27 mouse cellular contexts compared by ENCODE assay signal in the genomic region with DNA sequence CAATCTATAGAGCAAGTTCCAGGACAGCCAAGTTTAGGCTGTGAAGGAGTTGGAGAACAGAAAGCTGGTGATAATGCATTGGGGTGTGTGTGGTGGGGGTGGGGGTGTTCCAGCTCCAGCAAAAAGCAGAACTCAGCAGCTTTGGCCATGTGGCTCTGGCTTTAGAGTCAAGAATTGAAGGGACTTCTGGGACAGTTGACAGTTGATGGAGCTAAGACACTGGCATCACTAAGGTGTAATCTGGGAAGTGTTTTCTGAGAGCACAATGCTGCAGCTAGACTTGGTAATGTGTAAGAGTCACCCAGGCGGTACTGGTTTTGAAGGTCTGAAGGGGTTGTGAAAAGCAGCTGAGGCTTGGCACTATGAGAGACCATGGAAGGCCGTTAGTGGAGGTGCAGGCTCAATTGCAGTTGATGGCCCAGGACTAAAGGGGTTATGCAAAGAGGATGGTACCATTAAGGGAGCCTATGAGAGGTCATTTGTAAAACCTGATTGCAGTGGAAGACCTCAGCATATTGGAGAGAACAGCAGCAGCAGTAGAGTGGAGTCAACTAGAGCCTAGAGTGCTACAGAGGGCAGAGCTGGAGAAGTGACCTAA. TPM values are rescaled to one million over a fixed set of nuclear protein-coding genes. Genes with fewer than 3 reads are reported as not detected.
DNase-seq lines count a peak whose midpoint lies in the region; ATAC-seq and TF ChIP-seq lines count a peak whose summit lies in the region.
"Had no signal": no experiment of that assay in that cellular context is flagged by ENCODE, and none has a peak within 500 bp of the region (broad histone marks: within the 10 kb centered on the region; RNA-seq: fewer than 3 reads in every experiment).

No protein-coding gene starts in this region.

- no peak for TF ChIP-seq CTCF in CH12.LX (conservative IDR thresholded peaks at IDR 0.05 in 1 of 2, IDR thresholded peaks at IDR 0.05 in 1 of 2; ENCODE audit: low read depth in 2 of 2, low read length in 2 of 2)
- TF ChIP-seq CTCF in bone marrow macrophage, adult 2 months (IDR thresholded peaks at IDR 0.05; ENCODE audit: low read depth, low read length) = no peak
- TF ChIP-seq CTCF in liver, postnatal 0 days (IDR thresholded peaks at IDR 0.05; ENCODE audit: low read depth) = no peak

- H3K4me1 ChIP-seq in heart, embryonic 10.5 days = peaks cover 9% of the 10 kb centered on the region; the same call in 1 of the 2 replicates
- H3K4me1 ChIP-seq in CH12.LX (ENCODE audit: control insufficient read depth in 1 of 2, insufficient read depth in 2 of 2) = peaks cover 12 to 56% of the 10 kb centered on the region in 2 experiments
- peaks cover 34% of the 10 kb centered on the region for H3K4me1 ChIP-seq in bone marrow macrophage, adult 2 months (ENCODE audit: control insufficient read depth, insufficient read depth, low read length)
- H3K4me1 ChIP-seq in liver, postnatal 0 days (ENCODE audit: insufficient read depth) = peaks cover 5% of the 10 kb centered on the region; the same call in 1 of the 2 replicates

- in situ Hi-C loops in CH12.LX (cut with MboI; ENCODE audit: low pct_ligation_motif_present, low pct_unique_long_range_greater_than_20kb, low sequenced_read_pairs) = no loop called here

- no peaks in the 10 kb centered on the region for H3K27me3 ChIP-seq in heart, embryonic 10.5 days (ENCODE audit: insufficient read depth, poor library complexity, severe bottlenecking)
- H3K27me3 ChIP-seq in CH12.LX (replicated peaks) = no peaks in the 10 kb centered on the region
- no peaks in the 10 kb centered on the region for H3K27me3 ChIP-seq in liver, postnatal 0 days (ENCODE audit: insufficient read depth, low read length)
- H3K27me3 ChIP-seq: embryonic facial prominence, embryonic 13.5 days; embryonic facial prominence, embryonic 15.5 days; forebrain, embryonic 12.5 days; Patski had no signal

- no peak overlapping the region for H3K4me2 ChIP-seq in CH12.LX (ENCODE audit: insufficient read depth, low read depth, poor library complexity, severe bottlenecking)
- H3K4me2 ChIP-seq in liver, postnatal 0 days (ENCODE audit: low read depth, low read length) = no peak overlapping the region
- H3K4me2 ChIP-seq: embryonic facial prominence, embryonic 13.5 days; embryonic facial prominence, embryonic 15.5 days; forebrain, embryonic 12.5 days had no signal

- peaks cover 61% of the 10 kb centered on the region for H3K36me3 ChIP-seq in heart, embryonic 10.5 days
- peaks cover 37 to 73% of the 10 kb centered on the region in 2 experiments for H3K36me3 ChIP-seq in CH12.LX (replicated peaks in 1 of 2; ENCODE audit: control insufficient read depth in 1 of 2, insufficient read depth in 1 of 2, low read length in 1 of 2)
- peaks cover 33% of the 10 kb centered on the region for H3K36me3 ChIP-seq in liver, postnatal 0 days (replicated peaks; ENCODE audit: insufficient read depth, low read length)

- no peak overlapping the region for H3K9ac ChIP-seq in CH12.LX (ENCODE audit: insufficient read depth, low read depth)
- no peak overlapping the region for H3K9ac ChIP-seq in liver, postnatal 0 days (replicated peaks)
- H3K9ac ChIP-seq: embryonic facial prominence, embryonic 13.5 days; embryonic facial prominence, embryonic 15.5 days; forebrain, embryonic 12.5 days had no signal

- peak; percentile 71 for DNase-seq in heart, embryonic 10.5 days (ENCODE audit: low spot score)
- DNase-seq in heart, adult 9 months (ENCODE audit: low spot score in 2 of 2) = no peak
- DNase-seq in CH12.LX (ENCODE audit: extremely low read depth) = no peak
- no peak for DNase-seq in liver, postnatal 0 days
- DNase-seq: adrenal gland, adult 8-10 months; adrenal gland, postnatal 14 days; adrenal gland, postnatal 36 days; cerebellum, adult 11 months; cerebellum, adult 18-20 months; cerebellum, adult 8-10 months; cerebellum, adult 9-11 months; cerebellum, postnatal 14 days; cerebellum, postnatal 36 days; embryo, embryonic 11 days had no signal

- H3K4me3 ChIP-seq in heart, embryonic 10.5 days = no peak overlapping the region
- H3K4me3 ChIP-seq in CH12.LX (replicated peaks in 1 of 3; ENCODE audit: low read depth in 2 of 3, low read length in 2 of 3, poor library complexity in 1 of 3) = no peak overlapping the region
- no peak overlapping the region for H3K4me3 ChIP-seq in bone marrow macrophage, adult 2 months (ENCODE audit: insufficient read depth, low read length)
- no peak overlapping the region for H3K4me3 ChIP-seq in liver, postnatal 0 days (ENCODE audit: low read depth, low read length)
- H3K4me3 ChIP-seq: embryonic facial prominence, embryonic 13.5 days; embryonic facial prominence, embryonic 15.5 days; erythroblast, embryonic 14.5 days; forebrain, embryonic 10.5 days; forebrain, embryonic 12.5 days had no signal

- no peak for TF ChIP-seq RAD21 in CH12.LX (IDR thresholded peaks at IDR 0.05; ENCODE audit: low read depth, low read length)

- H3K79me2 ChIP-seq in CH12.LX (replicated peaks; ENCODE audit: control insufficient read depth, extremely low read depth, insufficient read depth, poor library complexity, severe bottlenecking) = peaks cover 32% of the 10 kb centered on the region

- ATAC-seq in megakaryocyte progenitor cell, adult 5-6 weeks (replicated peaks; ENCODE audit: poor library complexity) = peak; percentile 46
- no peak for ATAC-seq in liver, postnatal 0 days
- no peak for ATAC-seq in megakaryocyte, adult 5-6 weeks (ENCODE audit: poor library complexity, severe bottlenecking)
- ATAC-seq: activated CD4-positive, CD25-positive, alpha-beta regulatory T cell, adult 4 months; forebrain, embryonic 14.5 days; forebrain, embryonic 16.5 days; Patski had no signal

- 85% methylated on average over 2 of the region's 2 CpGs for WGBS in heart, embryonic 10.5 days
- WGBS in liver, postnatal 0 days (ENCODE audit: insufficient replicate concordance) = 90% methylated on average over 2 of the region's 2 CpGs

- no peak for TF ChIP-seq EP300 in CH12.LX (IDR thresholded peaks at IDR 0.05; ENCODE audit: low read length)
- no peak for TF ChIP-seq EP300 in liver, postnatal 0 days (IDR thresholded peaks at IDR 0.05; ENCODE audit: low read depth)

- H3K27ac ChIP-seq in heart, embryonic 10.5 days = no peak overlapping the region
- H3K27ac ChIP-seq in CH12.LX (ENCODE audit: insufficient read depth, low read depth) = no peak overlapping the region
- H3K27ac ChIP-seq in bone marrow macrophage, adult 2 months (ENCODE audit: insufficient read depth, low read depth, low read length) = peak overlapping the region; percentile 20; the same call in 1 of the 2 replicates
- H3K27ac ChIP-seq in liver, postnatal 0 days (ENCODE audit: low read depth) = no peak overlapping the region
- H3K27ac ChIP-seq: embryonic facial prominence, embryonic 13.5 days; embryonic facial prominence, embryonic 15.5 days; forebrain, embryonic 10.5 days; forebrain, embryonic 12.5 days had no signal

- TF ChIP-seq POLR2A in CH12.LX (IDR thresholded peaks at IDR 0.05; ENCODE audit: low read depth, low read length) = no peak
- TF ChIP-seq POLR2A in bone marrow macrophage, adult 2 months (IDR thresholded peaks at IDR 0.05; ENCODE audit: borderline replicate concordance, low read depth, low read length) = no peak

- dilution Hi-C loops in CH12.LX (cut with MboI; ENCODE audit: extremely low pct_ligation_motif_present, extremely low pct_unique_long_range_greater_than_20kb, low sequenced_read_pairs) = no loop called here

- H3K9me3 ChIP-seq in heart, embryonic 10.5 days = no peaks in the 10 kb centered on the region
- H3K9me3 ChIP-seq in CH12.LX (replicated peaks; ENCODE audit: low read length) = no peaks in the 10 kb centered on the region
- no peaks in the 10 kb centered on the region for H3K9me3 ChIP-seq in liver, postnatal 0 days (ENCODE audit: low read length)
- H3K9me3 ChIP-seq: embryonic facial prominence, embryonic 13.5 days; embryonic facial prominence, embryonic 15.5 days; forebrain, embryonic 10.5 days; forebrain, embryonic 12.5 days; G1E had no signal

RNA-seq across cellular contexts. Expression of gene Borcs6, which starts 6.6 kb away (rescaled TPM):
- 8.2 and 9.0 TPM in 2 replicates for polyA plus RNA-seq in heart, embryonic 10.5 days (2016; fragmentation: Nextera tagmentation; extraction: Ambion mirVana)
- total RNA-seq in CH12.LX (2012; rRNA removed) = 9.7 and 11.1 TPM in 2 replicates
- 5.1 and 7.3 TPM in 2 replicates for total RNA-seq in CH12.LX (2014; rRNA removed)
- polyA plus RNA-seq in CH12.LX (2012; ENCODE audit: insufficient read length, low read depth) = 5.4 and 6.2 TPM in 2 replicates
- 30.5 and 36.9 TPM in 2 replicates for polyA plus RNA-seq in bone marrow macrophage, adult 2 months (2012; ENCODE audit: insufficient read depth, insufficient read length, missing spikeins)
- 6.2 and 7.6 TPM in 2 replicates for total RNA-seq in megakaryocyte progenitor cell, adult 5-6 weeks (2015)
- total RNA-seq in megakaryocyte progenitor cell, adult 5-6 weeks (2017) = 6.6 and 6.7 TPM in 2 replicates
- 5.4 and 6.6 TPM in 2 replicates for polyA plus RNA-seq in liver, postnatal 0 days (2015; fragmentation: Nextera tagmentation; extraction: Ambion mirVana)
- total RNA-seq in megakaryocyte, adult 5-6 weeks (2015) = 18.8 and 20.5 TPM in 2 replicates
- total RNA-seq in megakaryocyte, adult 5-6 weeks (2017) = 17.7 and 20.2 TPM in 2 replicates

RNA-seq across cellular contexts. Expression of gene Aurkb, which starts 7.5 kb away (rescaled TPM):
- 110 and 147 TPM in 2 replicates for polyA plus RNA-seq in heart, embryonic 10.5 days (2016; fragmentation: Nextera tagmentation; extraction: Ambion mirVana)
- total RNA-seq in CH12.LX (2012; rRNA removed) = 170 and 177 TPM in 2 replicates
- 181 and 190 TPM in 2 replicates for total RNA-seq in CH12.LX (2014; rRNA removed)
- 178 and 200 TPM in 2 replicates for polyA plus RNA-seq in CH12.LX (2012; ENCODE audit: insufficient read length, low read depth)
- 52.8 and 53.9 TPM in 2 replicates for polyA plus RNA-seq in bone marrow macrophage, adult 2 months (2012; ENCODE audit: insufficient read depth, insufficient read length, missing spikeins)
- 100 and 103 TPM in 2 replicates for total RNA-seq in megakaryocyte progenitor cell, adult 5-6 weeks (2015)
- total RNA-seq in megakaryocyte progenitor cell, adult 5-6 weeks (2017) = 103 and 128 TPM in 2 replicates
- 41.3 and 45.9 TPM in 2 replicates for polyA plus RNA-seq in liver, postnatal 0 days (2015; fragmentation: Nextera tagmentation; extraction: Ambion mirVana)
- total RNA-seq in megakaryocyte, adult 5-6 weeks (2015) = 105 and 116 TPM in 2 replicates
- 116 and 125 TPM in 2 replicates for total RNA-seq in megakaryocyte, adult 5-6 weeks (2017)

RNA-seq across cellular contexts. Expression of gene Tmem107, which starts 17.7 kb away (rescaled TPM):
- 29.1 and 30.4 TPM in 2 replicates for polyA plus RNA-seq in heart, embryonic 10.5 days (2016; fragmentation: Nextera tagmentation; extraction: Ambion mirVana)
- total RNA-seq in CH12.LX (2012; rRNA removed) (24.4 and 30.1 TPM in 2 replicates), CH12.LX (2014; rRNA removed) (20.3 and 31.3 TPM in 2 replicates)
- polyA plus RNA-seq in CH12.LX (2012; ENCODE audit: insufficient read length, low read depth) = 13.4 and 22.6 TPM in 2 replicates
- 9.8 and 14.6 TPM in 2 replicates for polyA plus RNA-seq in bone marrow macrophage, adult 2 months (2012; ENCODE audit: insufficient read depth, insufficient read length, missing spikeins)
- 18.6 and 23.4 TPM in 2 replicates for total RNA-seq in megakaryocyte progenitor cell, adult 5-6 weeks (2015)
- total RNA-seq in megakaryocyte progenitor cell, adult 5-6 weeks (2017) = 23.9 and 40.6 TPM in 2 replicates
- polyA plus RNA-seq in liver, postnatal 0 days (2015; fragmentation: Nextera tagmentation; extraction: Ambion mirVana) = 12.5 and 13.0 TPM in 2 replicates
- 13.2 and 15.7 TPM in 2 replicates for total RNA-seq in megakaryocyte, adult 5-6 weeks (2015)
- 11.4 and 26.6 TPM in 2 replicates for total RNA-seq in megakaryocyte, adult 5-6 weeks (2017)

RNA-seq across cellular contexts. Expression of gene Vamp2, which starts 35.4 kb away (rescaled TPM):
- 85.8 and 93.0 TPM in 2 replicates for polyA plus RNA-seq in heart, embryonic 10.5 days (2016; fragmentation: Nextera tagmentation; extraction: Ambion mirVana)
- total RNA-seq in CH12.LX (2012; rRNA removed) (8.0 and 8.2 TPM in 2 replicates), CH12.LX (2014; rRNA removed) (1.3 and 1.4 TPM in 2 replicates)
- polyA plus RNA-seq in CH12.LX (2012; ENCODE audit: insufficient read length, low read depth) = 26.0 and 26.7 TPM in 2 replicates
- 76.6 and 79.4 TPM in 2 replicates for polyA plus RNA-seq in bone marrow macrophage, adult 2 months (2012; ENCODE audit: insufficient read depth, insufficient read length, missing spikeins)
- 36.6 and 41.2 TPM in 2 replicates for total RNA-seq in megakaryocyte progenitor cell, adult 5-6 weeks (2015)
- 8.2 and 12.8 TPM in 2 replicates for total RNA-seq in megakaryocyte progenitor cell, adult 5-6 weeks (2017)
- 13.6 and 14.2 TPM in 2 replicates for polyA plus RNA-seq in liver, postnatal 0 days (2015; fragmentation: Nextera tagmentation; extraction: Ambion mirVana)
- 53.9 and 66.6 TPM in 2 replicates for total RNA-seq in megakaryocyte, adult 5-6 weeks (2015)
- total RNA-seq in megakaryocyte, adult 5-6 weeks (2017) = 11.2 and 21.8 TPM in 2 replicates

RNA-seq across cellular contexts. Expression of gene Ctc1, which starts 37.2 kb away (rescaled TPM):
- polyA plus RNA-seq in heart, embryonic 10.5 days (2016; fragmentation: Nextera tagmentation; extraction: Ambion mirVana) = 69.0 and 76.7 TPM in 2 replicates
- 40.1 and 44.8 TPM in 2 replicates for total RNA-seq in CH12.LX (2012; rRNA removed)
- 20.5 and 22.7 TPM in 2 replicates for total RNA-seq in CH12.LX (2014; rRNA removed)
- polyA plus RNA-seq in CH12.LX (2012; ENCODE audit: insufficient read length, low read depth) = 44.1 and 69.8 TPM in 2 replicates
- polyA plus RNA-seq in bone marrow macrophage, adult 2 months (2012; ENCODE audit: insufficient read depth, insufficient read length, missing spikeins) = 41.4 and 44.2 TPM in 2 replicates
- 27.8 and 33.7 TPM in 2 replicates for total RNA-seq in megakaryocyte progenitor cell, adult 5-6 weeks (2015)
- 21.2 and 27.2 TPM in 2 replicates for total RNA-seq in megakaryocyte progenitor cell, adult 5-6 weeks (2017)
- polyA plus RNA-seq in liver, postnatal 0 days (2015; fragmentation: Nextera tagmentation; extraction: Ambion mirVana) = 7.4 and 7.6 TPM in 2 replicates
- 28.0 and 34.5 TPM in 2 replicates for total RNA-seq in megakaryocyte, adult 5-6 weeks (2015)
- total RNA-seq in megakaryocyte, adult 5-6 weeks (2017) = 15.8 and 20.5 TPM in 2 replicates
